Mouse (Mus musculus) c-Kit-negative CD71-positive TER-119-positive erythroid progenitor cells, embryonic 14.5 days (primary cell): ENCODE measurements at regions not wholly inside any gene's neighbourhood (a gene's known extent, or its start where the extent isn't known, plus 50 kb on each side); places are given as distances from the start of the nearest gene placed in this dataset.
A peak's percentile ranks its signal among the peaks of the same experiment; 100 is the strongest.

ENCODE experiments used
- DNase-seq: peaks from one replicate; pipeline ENCODE4 v3.0.0-alpha.2; 2013; ENCODE audit warnings: low read depth, low spot score

GRCm38 (mm10) chr9:47133454-47133853 is 134.9 kb downstream of the Gm4791 start:
- DNase-seq = no peak

GRCm38 (mm10) chr9:47133873-47134272 is 135.3 kb downstream of the Gm4791 start:
- peak; percentile 2 for DNase-seq

GRCm38 (mm10) chr9:47134479-47134878 is 135.9 kb downstream of the Gm4791 start:
- peak; percentile 11 for DNase-seq

- no peak for DNase-seq
Measured at GRCm38 (mm10) chr9:47136641-47137040, 138.1 kb downstream of the Gm4791 start.

- DNase-seq = no peak
Measured at GRCm38 (mm10) chr9:47153471-47153870, 154.9 kb downstream of the Gm4791 start.

GRCm38 (mm10) chr9:47165480-47166131 is 167.1 kb downstream of the Gm4791 start:
- no peak for DNase-seq

- no peak for DNase-seq
Measured at GRCm38 (mm10) chr9:47167681-47168240, 169.2 kb downstream of the Gm4791 start.

- DNase-seq = no peak
Measured at GRCm38 (mm10) chr9:47176044-47176443, 177.5 kb downstream of the Gm4791 start.

GRCm38 (mm10) chr9:47218101-47218500 is 219.6 kb downstream of the Gm4791 start:
- DNase-seq = no peak

- DNase-seq = no peak
Measured at GRCm38 (mm10) chr9:47223536-47223935, 225.0 kb downstream of the Gm4791 start.

GRCm38 (mm10) chr9:47224249-47224648 is 225.7 kb downstream of the Gm4791 start:
- DNase-seq = no peak

- no peak for DNase-seq
Measured at GRCm38 (mm10) chr9:47226476-47227271, 228.1 kb downstream of the Gm4791 start.

GRCm38 (mm10) chr9:47227298-47227697 is 228.8 kb downstream of the Gm4791 start:
- DNase-seq = no peak

GRCm38 (mm10) chr9:47228736-47229135 is 230.2 kb downstream of the Gm4791 start:
- no peak for DNase-seq

GRCm38 (mm10) chr9:47229296-47229695 is 230.8 kb downstream of the Gm4791 start:
- DNase-seq = no peak

- no peak for DNase-seq
Measured at GRCm38 (mm10) chr9:47240950-47241349, 242.4 kb downstream of the Gm4791 start.

- no peak for DNase-seq
Measured at GRCm38 (mm10) chr9:47242051-47242450, 243.5 kb downstream of the Gm4791 start.

- DNase-seq = no peak
Measured at GRCm38 (mm10) chr9:47242526-47242925, 244.0 kb downstream of the Gm4791 start.

- DNase-seq = no peak
Measured at GRCm38 (mm10) chr9:47249029-47249428, 250.5 kb downstream of the Gm4791 start.

- no peak for DNase-seq
Measured at GRCm38 (mm10) chr9:47251160-47251559, 252.6 kb downstream of the Gm4791 start.

GRCm38 (mm10) chr9:47253836-47254657 is 255.5 kb downstream of the Gm4791 start:
- DNase-seq = no peak

- no peak for DNase-seq
Measured at GRCm38 (mm10) chr9:47265946-47266490, 264.0 kb upstream of the Cadm1 start.
